Mouse (Mus musculus): Measurements from ENCODE around the gene Hoxb6.

Hoxb6 gene

GRCm38 (mm10) chr11:96269869-96270268 lies 22.4 kb upstream of the Hoxb6 start:
- DNase-seq (ENCODE audit: low spot score in 2 of 2), result peak in 1 of 2 experiments; percentile 67

GRCm38 (mm10) chr11:96270996-96271540 lies 21.2 kb upstream of the Hoxb6 start, which contains the start of gene Hoxb9:
Gene Hoxb9 (plus strand): TSS chr11:96271457.
- no peak for DNase-seq (ENCODE audit: low spot score in 2 of 2)

- DNase-seq (ENCODE audit: low spot score in 2 of 2), result no peak
Observed at GRCm38 (mm10) chr11:96271541-96272011, 20.7 kb upstream of the Hoxb6 start.

GRCm38 (mm10) chr11:96272024-96272921 lies 20.0 kb upstream of the Hoxb6 start:
- DNase-seq (ENCODE audit: low spot score in 2 of 2), result no peak

- no peak for DNase-seq (ENCODE audit: low spot score in 2 of 2)
Observed at GRCm38 (mm10) chr11:96274428-96274827, 17.8 kb upstream of the Hoxb6 start.

GRCm38 (mm10) chr11:96275896-96276295 lies 16.4 kb upstream of the Hoxb6 start:
- no peak for DNase-seq (ENCODE audit: low spot score in 2 of 2)

- DNase-seq (ENCODE audit: low spot score in 2 of 2), result no peak
Observed at GRCm38 (mm10) chr11:96277151-96278044, 14.9 kb upstream of the Hoxb6 start.

GRCm38 (mm10) chr11:96278324-96278723 lies 14.0 kb upstream of the Hoxb6 start:
- no peak for DNase-seq (ENCODE audit: low spot score in 2 of 2)

GRCm38 (mm10) chr11:96278773-96279172 lies 13.5 kb upstream of the Hoxb6 start:
- DNase-seq (ENCODE audit: low spot score in 2 of 2), result peak in 1 of 2 experiments; percentile 74

GRCm38 (mm10) chr11:96279421-96280233 lies 12.6 kb upstream of the Hoxb6 start:
- DNase-seq (ENCODE audit: low spot score in 2 of 2), result no peak

GRCm38 (mm10) chr11:96280399-96281378 lies 11.6 kb upstream of the Hoxb6 start:
- DNase-seq (ENCODE audit: low spot score in 2 of 2), result no peak

- DNase-seq (ENCODE audit: low spot score in 2 of 2), result no peak
Observed at GRCm38 (mm10) chr11:96281396-96281795, 10.9 kb upstream of the Hoxb6 start.

GRCm38 (mm10) chr11:96281855-96282570 lies 10.3 kb upstream of the Hoxb6 start, which contains the start of gene Hoxb8:
Gene Hoxb8 (plus strand): TSS chr11:96281905.
- DNase-seq (ENCODE audit: low spot score in 2 of 2), result no peak

- DNase-seq (ENCODE audit: low spot score in 2 of 2), result no peak
Observed at GRCm38 (mm10) chr11:96282795-96283430, 9.4 kb upstream of the Hoxb6 start.

- no peak for DNase-seq (ENCODE audit: low spot score in 2 of 2)
Observed at GRCm38 (mm10) chr11:96284041-96284749, 8.1 kb upstream of the Hoxb6 start.

GRCm38 (mm10) chr11:96284774-96285734 lies 7.2 kb upstream of the Hoxb6 start:
- no peak for DNase-seq (ENCODE audit: low spot score in 2 of 2)
